Mouse (Mus musculus) splenic B cell, adult 2 months (primary cell): ENCODE measurements around the gene Majin.

ENCODE experiments used
- DNase-seq: peaks from one replicate; pipeline ENCODE4 v3.0.0-alpha.2; 2011; ENCODE audit warnings: low read depth, low spot score
- H3K27me3 ChIP-seq: 2 replicates; pipeline ENCODE4 v1.6.1; 2012; ENCODE audit warnings: mild to moderate bottlenecking, low read length, moderate library complexity, mixed read lengths; ENCODE audit not compliant: control insufficient read depth, poor library complexity, insufficient read depth, severe bottlenecking
- H3K36me3 ChIP-seq: 2 replicates; pipeline ENCODE4 v1.6.1; 2012; ENCODE audit warnings: mild to moderate bottlenecking, low read length, moderate library complexity, mixed read lengths; ENCODE audit not compliant: control insufficient read depth, poor library complexity, insufficient read depth, severe bottlenecking

Majin gene

DNA sequence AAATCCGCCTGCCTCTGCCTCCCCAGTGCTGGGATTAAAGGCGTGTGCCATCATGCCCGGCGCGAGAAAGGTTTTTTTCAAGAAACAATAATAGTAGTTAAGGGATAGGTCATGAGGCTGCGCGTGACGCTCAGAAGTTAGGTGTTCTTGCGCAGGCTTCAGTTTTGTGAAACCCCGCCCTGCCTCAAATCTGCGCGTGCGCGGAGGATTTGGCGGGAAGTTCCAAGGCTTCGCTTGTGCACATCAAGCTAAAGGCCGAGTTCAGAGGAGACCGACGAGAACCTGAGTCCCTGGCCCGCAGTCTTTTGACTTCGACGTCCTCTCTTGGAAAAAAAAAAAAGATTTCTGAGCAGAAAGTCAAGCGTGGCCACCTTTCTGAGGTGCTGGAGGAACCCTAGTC, at the start of gene Majin:
Gene Majin (plus strand): TSS at position 258 of the 400 bp plus-strand sequence.
- Histone ChIP-seq H3K36me3 (no peaks in the 10 kb centered on the region), H3K27me3 (no peaks in the 10 kb centered on the region)
- DNase-seq, result no peak

DNA sequence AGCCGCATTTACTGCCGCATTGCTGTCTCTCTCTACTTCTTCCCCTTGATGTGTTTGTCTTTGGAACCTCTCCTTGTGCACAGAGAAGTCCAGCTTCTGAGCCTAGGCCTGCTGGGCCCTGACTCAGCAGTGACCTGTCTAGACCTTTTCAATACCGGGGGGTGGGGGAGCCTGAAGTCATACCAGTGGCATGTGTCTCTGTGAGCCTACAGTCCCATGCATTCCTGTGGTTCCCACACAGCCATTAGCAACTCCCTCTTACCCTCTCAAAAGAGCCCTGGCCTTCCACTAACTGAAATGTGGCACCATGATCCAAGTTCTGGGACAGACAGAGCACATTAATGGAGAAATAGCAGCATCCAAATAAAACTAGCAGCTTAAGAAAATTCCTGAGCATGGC, 47.8 kb upstream of the Majin start:
- no peak for DNase-seq
- no peaks in the 10 kb centered on the region; the same call in 1 of the 2 replicates for H3K36me3 ChIP-seq
- H3K27me3 ChIP-seq, result no peaks in the 10 kb centered on the region

DNA sequence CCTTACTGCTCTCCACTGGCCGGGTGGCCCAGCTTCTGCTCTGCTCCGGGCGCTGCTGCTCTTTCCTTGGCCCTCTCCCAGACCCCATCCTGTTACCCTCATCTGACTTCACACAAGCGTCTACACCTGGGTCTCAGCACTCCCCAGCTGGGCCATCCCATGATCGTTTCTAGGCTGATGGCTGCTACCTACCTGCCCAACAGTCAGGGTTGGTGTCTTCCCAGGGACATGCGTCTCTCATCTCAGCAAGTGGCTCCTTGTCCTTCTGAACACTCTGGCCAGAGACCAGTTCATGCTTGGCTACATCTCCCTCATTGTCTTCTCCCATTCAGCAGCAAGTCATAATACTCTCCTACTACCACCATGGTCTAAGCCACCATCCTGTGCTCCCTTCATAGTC, 44.5 kb upstream of the Majin start:
- H3K27me3 ChIP-seq, result no peaks in the 10 kb centered on the region
- no peak for DNase-seq
- no peaks in the 10 kb centered on the region; the same call in 1 of the 2 replicates for H3K36me3 ChIP-seq

DNA sequence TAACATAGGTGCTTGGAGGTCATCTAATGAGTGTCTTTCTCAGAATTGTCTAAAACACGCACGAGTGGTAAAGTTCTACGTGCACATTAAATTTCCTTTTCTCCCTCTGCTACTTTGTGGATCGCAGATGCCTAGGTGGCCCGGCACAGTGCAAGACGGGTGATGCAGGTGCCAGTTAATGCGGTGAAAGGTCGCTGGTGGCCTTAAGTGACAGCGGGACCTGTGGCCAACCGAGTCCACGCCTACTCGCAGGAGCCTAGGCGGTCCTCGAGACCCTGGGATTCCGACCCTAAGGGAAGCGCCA, 43.9 kb upstream of the Majin start:
- no peak for DNase-seq
- Histone ChIP-seq H3K36me3 (no peaks in the 10 kb centered on the region; the same call in 1 of the 2 replicates), H3K27me3 (no peaks in the 10 kb centered on the region)

DNA sequence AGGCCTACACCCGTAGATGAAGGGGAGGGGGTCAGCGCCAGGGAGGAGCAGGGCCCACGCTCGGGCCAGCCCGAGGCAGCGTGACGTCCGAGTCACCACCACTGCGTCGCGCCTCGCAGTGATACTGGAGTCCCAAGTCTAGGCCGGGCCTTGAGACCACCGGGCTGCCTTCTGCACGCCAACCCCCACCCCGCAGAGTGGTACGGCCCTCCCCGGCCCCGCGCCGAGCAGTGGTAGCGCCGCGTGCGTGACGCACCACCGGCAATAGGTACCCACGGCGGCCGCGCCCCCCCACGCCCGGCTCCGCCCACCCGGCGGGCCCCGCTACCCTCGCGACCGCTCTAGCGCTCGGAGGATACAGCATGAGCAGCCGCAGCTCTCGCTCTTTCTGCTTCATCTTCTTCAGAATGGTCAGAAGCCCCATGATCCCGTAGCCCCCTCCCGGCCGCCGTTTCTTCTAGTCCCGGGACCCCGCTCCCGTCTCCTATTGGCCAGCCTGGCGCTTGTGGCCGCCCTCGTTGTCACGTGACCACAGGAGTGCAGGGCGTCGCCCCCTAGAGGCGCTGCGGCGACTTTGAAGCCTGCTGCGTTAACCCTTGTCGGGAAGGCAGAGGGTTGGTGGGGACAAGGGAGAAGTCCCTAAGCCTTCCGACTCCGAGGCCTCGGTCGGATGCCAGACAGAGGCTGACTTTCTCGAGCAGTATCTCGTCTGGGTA, 43.4 kb upstream of the Majin start, which contains the start of gene Batf2:
Gene Batf2 (plus strand): TSS at position 306 of the 716 bp plus-strand sequence.
- no peaks in the 10 kb centered on the region; the same call in 1 of the 2 replicates for H3K36me3 ChIP-seq
- peak; percentile 97 for DNase-seq
- no peaks in the 10 kb centered on the region for H3K27me3 ChIP-seq

DNA sequence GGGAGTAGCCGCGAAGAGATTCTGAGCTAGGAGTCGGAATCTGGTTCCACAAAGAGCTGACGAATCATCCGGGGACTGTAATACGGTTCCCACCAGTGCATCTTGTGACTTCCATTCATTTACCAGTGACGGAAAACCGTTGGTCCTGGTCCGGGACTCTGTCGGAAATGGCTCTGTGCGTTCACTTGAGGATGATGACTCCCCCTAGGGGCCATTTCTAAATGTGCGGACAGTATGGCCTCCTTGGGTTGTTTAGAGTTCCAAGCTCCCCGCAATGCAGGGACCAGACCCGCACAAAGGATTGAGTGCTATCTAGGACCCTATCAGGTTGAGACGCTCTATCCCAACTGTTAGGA, 42.8 kb upstream of the Majin start, which contains the start of gene Arl2:
Gene Arl2 (minus strand): TSS at position 155 of the 356 bp plus-strand sequence.
- no peaks in the 10 kb centered on the region; the same call in 1 of the 2 replicates for H3K36me3 ChIP-seq
- no peaks in the 10 kb centered on the region for H3K27me3 ChIP-seq
- DNase-seq, result peak; percentile 90

DNA sequence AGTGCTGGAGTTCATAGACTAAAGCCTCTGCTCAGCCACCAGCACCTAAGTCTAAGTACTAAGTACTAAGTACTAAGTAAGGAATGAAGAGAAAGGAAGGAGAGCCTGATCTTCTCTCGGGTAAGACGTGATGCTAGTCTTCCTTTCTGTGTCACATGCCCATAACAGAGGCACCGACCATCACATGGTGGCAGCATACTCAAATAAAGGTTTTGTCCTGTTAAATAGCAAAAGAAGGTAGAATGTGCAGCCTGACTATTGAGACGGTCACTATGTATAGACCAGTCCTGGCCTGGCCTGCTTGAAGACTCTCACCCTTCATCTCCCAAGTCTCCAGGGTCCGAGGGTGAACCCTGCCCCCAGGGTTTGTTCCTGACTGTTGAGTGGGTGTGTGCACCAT, 39.3 kb upstream of the Majin start:
- no peak for DNase-seq
- Histone ChIP-seq H3K36me3 (no peaks in the 10 kb centered on the region), H3K27me3 (no peaks in the 10 kb centered on the region)

DNA sequence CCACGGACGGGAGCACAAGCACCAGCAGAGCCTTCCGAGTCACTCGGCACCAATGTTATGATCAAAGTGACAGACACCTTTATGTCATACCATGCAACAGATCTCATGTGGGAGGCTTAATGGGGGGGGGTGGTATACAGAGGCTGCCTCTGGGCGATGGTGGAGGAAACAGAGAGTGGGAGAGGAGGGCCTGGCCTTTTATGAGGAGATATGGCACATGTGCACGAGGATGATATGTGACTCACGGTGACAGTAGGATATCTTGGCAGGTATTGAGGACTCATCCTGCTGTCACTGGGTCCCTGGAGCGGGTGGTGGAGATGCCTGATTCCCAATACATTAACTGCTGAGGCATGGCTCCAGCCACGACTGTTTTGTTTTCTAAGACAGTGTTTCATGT, 29.0 kb upstream of the Majin start:
- no peak for DNase-seq
- Histone ChIP-seq H3K36me3 (no peaks in the 10 kb centered on the region), H3K27me3 (no peaks in the 10 kb centered on the region)

DNA sequence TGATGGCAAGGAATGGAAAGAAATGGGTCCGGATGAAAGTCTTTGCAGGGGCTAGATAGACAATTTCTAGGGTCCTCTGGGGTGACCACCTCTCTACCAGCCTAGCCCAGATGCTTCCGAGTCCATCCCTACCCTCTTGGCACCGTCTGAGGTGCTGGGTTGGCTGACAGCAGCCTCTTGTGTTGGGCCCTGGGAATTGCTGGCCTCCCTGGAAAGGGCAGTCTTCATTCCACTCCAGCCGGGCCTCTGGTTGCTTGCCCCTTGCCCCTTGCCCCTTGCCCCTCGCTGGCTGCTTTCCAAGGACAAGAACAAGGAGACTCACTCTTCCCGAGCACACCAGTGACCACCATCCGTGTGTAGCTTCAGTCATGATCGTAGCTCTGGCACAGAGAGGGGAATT, 27.8 kb upstream of the Majin start:
- Histone ChIP-seq H3K27me3 (no peaks in the 10 kb centered on the region), H3K36me3 (no peaks in the 10 kb centered on the region)
- DNase-seq, result no peak

DNA sequence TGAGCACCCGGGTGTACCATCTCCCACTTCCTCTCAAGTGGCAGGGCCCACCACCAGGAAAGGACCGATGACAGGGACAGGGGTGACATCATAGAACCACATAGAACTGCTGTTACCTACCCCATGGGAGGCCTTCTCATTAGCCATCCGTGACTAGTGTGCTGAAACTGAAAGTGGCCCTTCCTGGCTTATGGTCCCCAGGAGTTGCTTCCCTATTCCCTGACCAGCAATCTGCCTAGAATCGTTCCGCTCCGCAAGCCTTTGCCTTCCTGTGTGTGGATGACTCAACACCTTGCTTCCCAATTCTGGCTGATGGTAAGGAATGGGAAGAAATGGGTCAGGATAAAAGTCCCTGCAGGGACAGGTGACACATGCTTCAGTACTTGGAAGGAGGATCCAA, 27.0 kb upstream of the Majin start:
- Histone ChIP-seq H3K27me3 (no peaks in the 10 kb centered on the region), H3K36me3 (no peaks in the 10 kb centered on the region)
- DNase-seq, result peak; percentile 61

DNA sequence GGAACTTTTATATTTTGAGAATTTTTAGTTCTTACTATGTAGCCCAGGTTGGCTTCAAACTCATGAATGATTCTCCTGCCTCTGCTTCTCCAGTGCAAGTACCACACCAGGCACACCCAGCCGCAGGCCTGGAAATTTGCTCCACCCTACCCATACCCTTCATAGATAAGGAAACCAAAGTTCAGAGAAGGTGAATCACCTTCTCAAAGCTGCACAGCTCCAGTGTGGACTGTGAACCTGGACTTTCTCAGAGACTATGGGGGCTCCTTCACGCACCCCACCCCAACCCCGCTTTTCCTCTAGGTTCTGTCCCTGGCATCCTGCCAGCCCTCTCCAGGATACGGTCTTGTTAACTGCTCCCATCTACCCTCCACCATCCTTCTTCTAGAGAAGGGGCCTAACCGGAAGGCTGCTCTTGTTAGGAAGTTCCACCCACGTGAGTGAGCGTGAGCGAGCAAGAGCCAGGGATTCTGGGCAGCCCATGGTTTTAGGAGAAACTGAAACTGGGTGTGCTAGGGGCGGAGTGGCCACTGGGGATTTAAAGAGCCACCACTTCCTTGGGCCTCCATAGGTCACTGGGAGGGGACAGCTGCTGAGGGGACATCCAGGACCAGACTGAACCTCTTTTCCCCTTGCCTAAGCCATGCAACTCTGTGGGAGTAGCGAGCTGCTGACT, 20.2 kb upstream of the Majin start:
- H3K36me3 ChIP-seq, result no peaks in the 10 kb centered on the region
- H3K27me3 ChIP-seq, result no peaks in the 10 kb centered on the region
- DNase-seq, result no peak

DNA sequence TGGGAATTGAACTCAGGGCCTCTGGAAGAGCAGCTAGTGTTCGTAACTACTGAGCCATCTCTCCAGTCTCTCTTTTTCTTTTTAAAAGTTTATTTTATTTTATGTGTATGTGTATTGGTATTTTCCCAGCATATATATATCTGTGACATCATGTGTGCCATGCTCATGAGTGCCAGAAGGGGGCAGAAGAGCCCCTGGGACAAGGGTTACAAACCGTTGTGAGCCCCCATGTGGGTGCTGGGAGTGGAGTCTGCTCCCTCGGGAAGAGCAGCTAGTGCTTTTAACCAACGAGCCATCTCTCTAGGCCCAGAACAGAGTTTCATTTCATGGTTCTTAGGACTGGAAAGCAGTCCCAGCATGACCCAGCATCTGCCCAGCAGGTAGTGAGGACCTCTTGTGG, 17.4 kb upstream of the Majin start:
- DNase-seq, result no peak
- Histone ChIP-seq H3K36me3 (no peaks in the 10 kb centered on the region), H3K27me3 (no peaks in the 10 kb centered on the region)

DNA sequence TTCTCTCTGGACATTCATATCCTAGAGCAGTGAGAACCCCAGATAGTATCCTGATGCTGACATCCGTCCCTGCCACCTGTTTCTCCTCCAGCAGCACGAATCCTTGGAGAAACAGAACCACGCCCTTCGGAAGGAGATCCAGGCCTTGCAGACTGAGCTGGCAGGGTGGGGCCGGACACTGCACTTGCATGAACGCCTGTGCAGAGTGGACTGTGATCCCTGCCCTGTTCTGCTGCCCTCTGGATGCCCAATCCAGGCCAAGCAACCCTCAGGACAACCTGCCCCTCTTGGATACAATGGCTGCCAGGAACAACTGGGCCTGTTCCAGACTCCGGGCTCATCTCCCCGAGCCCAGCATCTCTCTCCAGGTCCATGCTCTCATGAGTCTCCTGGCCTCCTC, 13.0 kb upstream of the Majin start:
- no peak for DNase-seq
- Histone ChIP-seq H3K36me3 (no peaks in the 10 kb centered on the region), H3K27me3 (no peaks in the 10 kb centered on the region)

DNA sequence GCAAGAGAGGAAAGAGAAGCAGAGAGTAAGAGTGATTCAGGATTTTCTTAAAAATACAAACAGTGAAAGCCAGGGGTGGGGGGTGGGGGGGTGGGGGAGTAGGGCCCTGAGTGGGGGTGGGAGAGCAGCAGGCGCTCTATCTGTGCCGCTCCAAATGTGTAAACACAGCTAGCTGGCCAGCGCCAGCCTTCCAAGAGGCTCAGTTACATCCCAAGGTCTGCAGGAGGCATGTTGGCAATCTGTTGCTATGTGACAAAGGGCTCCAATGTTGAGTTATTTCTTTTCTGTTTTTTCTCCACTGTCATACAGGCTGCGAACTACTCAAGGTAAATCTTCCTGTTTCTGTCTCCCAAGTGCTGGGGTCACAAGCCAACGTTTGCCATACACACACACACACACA, 9.4 kb upstream of the Majin start:
- H3K36me3 ChIP-seq, result no peaks in the 10 kb centered on the region
- DNase-seq, result no peak
- H3K27me3 ChIP-seq, result no peaks in the 10 kb centered on the region

DNA sequence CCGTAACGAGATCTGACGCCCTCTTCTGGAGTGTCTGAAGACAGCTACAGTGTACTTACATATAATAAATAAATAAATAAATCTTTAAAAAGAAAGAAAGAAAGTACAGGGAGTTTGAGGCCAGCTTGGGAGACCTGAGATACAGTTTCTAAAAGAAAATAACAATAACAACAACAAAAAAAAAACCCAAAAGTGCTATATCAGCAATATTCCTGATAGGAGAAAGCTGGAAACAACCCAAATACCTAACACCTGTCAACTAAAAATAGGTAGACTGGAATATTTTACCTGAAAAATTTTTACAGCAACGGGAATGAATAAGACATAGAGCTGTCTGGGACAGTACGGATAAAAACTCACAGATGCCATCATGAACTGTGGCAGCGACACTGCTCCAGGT, 5.4 kb upstream of the Majin start:
- Histone ChIP-seq H3K27me3 (no peaks in the 10 kb centered on the region), H3K36me3 (no peaks in the 10 kb centered on the region)
- no peak for DNase-seq

DNA sequence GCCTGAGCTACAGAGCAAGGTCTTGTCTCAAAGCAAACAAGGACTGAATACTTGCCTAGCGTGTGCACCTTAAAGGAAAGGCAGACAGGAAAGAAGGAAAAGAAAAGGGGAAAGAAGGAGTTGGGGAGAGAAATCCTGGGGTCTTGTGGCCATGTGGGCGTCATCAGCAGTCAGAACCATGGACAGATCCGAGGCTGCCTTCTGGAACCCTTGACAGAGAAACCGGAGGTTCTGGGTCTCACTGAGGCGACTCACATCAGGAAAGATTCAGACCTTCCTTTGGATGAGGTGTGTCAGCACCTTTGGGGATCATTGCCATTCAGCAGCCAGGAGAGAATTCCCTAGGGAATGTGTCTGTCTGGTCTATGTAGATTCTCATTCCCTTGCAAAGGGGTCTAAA, 2.6 kb upstream of the Majin start:
- no peak for DNase-seq
- H3K27me3 ChIP-seq, result no peaks in the 10 kb centered on the region
- H3K36me3 ChIP-seq, result no peaks in the 10 kb centered on the region
